Mouse (Mus musculus): Measurements from ENCODE around the gene Smr3a.

GRCm38 (mm10) chr5:87982468-87983214 is 19.7 kb upstream of the Smr3a start:
- no peak for TF ChIP-seq CTCF (IDR thresholded peaks at IDR 0.05; ENCODE audit: low read depth)
- no peak for TF ChIP-seq EP300 (optimal IDR thresholded peaks at IDR 0.05)

Measured in stomach, postnatal 0 days (tissue).